Mouse (Mus musculus) telencephalon, adult 2 months (tissue): ENCODE data around the gene Eif5a2.
A peak's percentile ranks its signal among the peaks of the same experiment; 100 is the strongest.
"Not testable (repeated sequence)": the region's sequence is repeated elsewhere in the genome, so short reads cannot be mapped to it uniquely, and the experiment has no call there.

Experiments used
- DNase-seq: peaks from one replicate; pipeline ENCODE4 v3.0.0-alpha.2; 2011; ENCODE audit warnings: low read depth, low spot score

Eif5a2 gene

DNA sequence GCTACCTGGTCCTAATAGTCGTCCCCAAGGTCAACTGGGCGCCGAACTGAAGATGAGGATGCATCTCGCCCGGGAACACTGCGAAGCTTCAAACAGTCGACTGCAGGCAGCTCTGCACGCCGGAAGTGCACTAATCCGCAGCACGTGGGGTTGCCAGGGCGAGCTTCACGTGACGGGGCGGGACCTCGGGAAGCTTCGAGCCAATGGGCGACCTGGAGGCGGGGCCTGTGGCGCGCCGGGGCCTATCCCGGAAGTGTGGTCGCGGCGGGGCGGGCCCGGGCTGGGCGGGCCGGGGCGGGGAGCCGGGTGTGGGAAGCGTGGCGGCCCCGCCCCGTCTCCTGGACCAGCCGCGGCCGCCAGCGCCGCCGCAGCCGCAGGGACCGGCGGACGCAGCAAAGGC, at the start of gene Eif5a2:
Gene Eif5a2, plus strand, starts transcription at position 283 of the 400 bp plus-strand sequence.
- DNase-seq = peak; percentile 81

GRCm38 (mm10) chr3:28734712-28735111, 46.4 kb upstream of the Eif5a2 start:
- DNase-seq = no peak

- no peak for DNase-seq
These were observed 44.1 kb upstream of the Eif5a2 start for GRCm38 (mm10) chr3:28736981-28737380.

- no peak for DNase-seq
These were observed 40.7 kb upstream of the Eif5a2 start for GRCm38 (mm10) chr3:28740353-28740752.

GRCm38 (mm10) chr3:28743251-28743650, 37.8 kb upstream of the Eif5a2 start:
- no peak for DNase-seq

DNA sequence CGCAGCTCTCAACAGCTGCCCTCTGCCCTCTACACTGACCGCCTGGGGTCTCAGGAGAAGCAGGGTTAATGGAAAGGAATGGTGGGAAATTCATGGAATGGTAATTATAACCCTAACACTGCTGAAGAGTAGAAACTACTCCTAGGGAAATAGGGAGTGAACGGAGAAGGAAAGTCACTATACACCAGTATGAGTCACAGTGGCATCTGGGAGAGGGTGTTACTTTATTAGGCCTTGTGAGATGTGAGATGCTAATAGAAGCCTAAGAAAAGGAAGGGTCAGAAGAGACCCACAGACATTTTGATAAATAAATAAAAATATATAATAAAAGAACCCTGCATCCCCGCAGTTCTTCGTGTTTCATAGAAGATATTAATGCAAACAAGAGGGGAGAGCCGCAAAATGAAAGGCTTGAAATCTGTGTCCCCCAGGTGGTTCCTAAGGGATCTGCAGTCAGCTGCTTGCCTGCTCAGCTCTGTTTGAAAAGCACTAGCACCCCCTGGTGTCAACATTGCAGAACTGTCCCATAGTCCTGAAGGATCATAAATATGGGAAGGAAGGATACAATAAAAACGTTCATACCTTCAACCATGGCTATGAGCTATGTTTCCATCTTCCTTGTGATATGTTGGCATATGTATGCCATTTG, 35.1 kb upstream of the Eif5a2 start:
- peak; percentile 89 for DNase-seq

- no peak for DNase-seq
These were observed 32.9 kb upstream of the Eif5a2 start for GRCm38 (mm10) chr3:28748151-28748550.

- DNase-seq = no peak
These were observed 32.1 kb upstream of the Eif5a2 start for GRCm38 (mm10) chr3:28748956-28749355.

GRCm38 (mm10) chr3:28755477-28755876, 25.6 kb upstream of the Eif5a2 start:
- DNase-seq = no peak

DNA sequence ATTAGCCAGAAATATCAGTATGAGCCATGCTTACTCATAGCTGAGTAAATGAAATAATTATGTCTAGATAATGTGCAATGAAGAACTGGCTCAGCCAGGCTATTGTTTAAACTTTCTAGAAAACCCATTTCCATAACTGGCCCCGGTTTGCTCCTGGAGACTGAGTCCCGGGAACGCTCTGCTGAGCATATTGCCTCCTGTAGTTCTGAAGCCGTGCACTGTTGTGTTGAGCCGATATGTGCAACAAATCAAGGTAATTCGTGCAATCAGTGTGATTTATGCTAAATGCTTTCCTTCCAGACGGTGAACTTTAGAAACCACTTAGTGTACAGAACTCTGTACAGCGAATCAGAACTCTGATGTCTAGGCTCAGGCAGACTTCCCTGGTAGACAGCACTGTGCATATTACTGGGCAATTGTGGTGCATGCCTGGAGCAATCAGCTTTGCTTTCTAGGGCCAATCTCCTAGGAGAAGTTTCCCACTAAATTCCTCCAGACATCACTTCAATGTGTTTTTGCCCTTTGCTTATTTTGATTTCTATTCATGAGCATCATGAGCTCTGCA, 19.8 kb upstream of the Eif5a2 start:
- DNase-seq = no peak

DNA sequence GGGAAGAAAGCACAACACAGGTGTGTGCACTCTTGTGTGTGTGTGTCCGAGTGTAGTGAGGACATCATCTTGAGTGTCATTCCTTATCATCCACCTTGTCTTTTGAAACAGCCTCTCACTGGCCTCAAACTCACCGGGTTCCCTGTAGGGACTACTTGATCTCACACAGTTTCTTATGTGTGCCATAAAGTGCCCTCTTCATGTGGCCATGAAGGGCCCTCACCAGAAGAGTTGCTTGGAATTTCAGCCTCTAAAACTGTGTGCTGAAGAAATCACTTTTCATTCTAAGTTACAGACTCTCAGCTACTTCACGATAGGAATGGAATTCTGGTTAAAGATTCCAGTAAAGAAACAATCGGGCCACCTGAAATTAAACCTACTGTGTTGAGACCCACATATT, 14.1 kb upstream of the Eif5a2 start:
- DNase-seq = no peak

DNA sequence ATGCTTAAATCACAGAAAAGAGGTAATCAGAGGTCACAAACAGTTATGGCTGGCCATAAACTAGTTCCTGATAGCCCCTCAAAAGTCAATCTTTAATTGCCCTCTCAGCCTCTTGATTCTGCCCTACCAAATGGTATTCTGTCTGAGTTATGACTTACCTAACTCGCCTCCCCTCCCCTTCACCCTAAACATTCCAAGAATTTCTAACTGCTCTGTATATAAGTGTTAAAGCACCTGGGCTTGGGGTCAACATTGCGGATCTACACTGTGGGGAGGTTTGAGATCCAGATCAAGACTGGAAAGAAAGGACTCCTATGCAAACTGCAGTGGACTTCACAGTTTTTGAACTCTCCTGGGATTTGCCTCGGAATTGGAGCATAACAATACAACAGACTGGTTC, 12.9 kb upstream of the Eif5a2 start:
- DNase-seq = no peak

- not testable (repeated sequence) for DNase-seq
These were observed 8.2 kb upstream of the Eif5a2 start for GRCm38 (mm10) chr3:28772919-28773318.

GRCm38 (mm10) chr3:28775361-28775760, 5.7 kb upstream of the Eif5a2 start:
- DNase-seq = no peak

DNA sequence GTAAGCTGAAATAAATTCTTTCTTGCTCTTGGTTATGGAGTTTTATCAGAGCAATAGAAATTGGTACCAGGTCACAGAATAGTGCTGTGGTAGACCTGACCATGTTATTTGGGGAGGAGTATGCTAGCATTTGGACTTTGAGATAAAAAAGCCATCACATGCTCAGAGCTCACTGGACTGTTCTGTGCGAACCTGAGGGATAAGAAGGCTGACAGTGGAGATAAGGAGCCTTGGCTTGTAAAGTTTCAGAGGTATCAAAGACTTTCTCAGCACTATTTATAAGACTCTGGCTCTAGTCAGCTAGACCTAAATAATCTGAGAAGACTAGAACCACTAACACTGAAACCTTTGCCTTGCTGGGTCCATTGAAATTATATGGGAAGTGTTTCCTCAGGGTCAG, 5.1 kb upstream of the Eif5a2 start:
- DNase-seq = no peak

- DNase-seq = no peak
These were observed 4.6 kb upstream of the Eif5a2 start for GRCm38 (mm10) chr3:28776491-28776890.

GRCm38 (mm10) chr3:28780511-28780910, 565 bp upstream of the Eif5a2 start:
- DNase-seq = no peak

- no peak for DNase-seq
These were observed 346 bp downstream of the Eif5a2 start for GRCm38 (mm10) chr3:28781422-28781821.

GRCm38 (mm10) chr3:28781848-28782247, 772 bp downstream of the Eif5a2 start:
- DNase-seq = no peak

DNA sequence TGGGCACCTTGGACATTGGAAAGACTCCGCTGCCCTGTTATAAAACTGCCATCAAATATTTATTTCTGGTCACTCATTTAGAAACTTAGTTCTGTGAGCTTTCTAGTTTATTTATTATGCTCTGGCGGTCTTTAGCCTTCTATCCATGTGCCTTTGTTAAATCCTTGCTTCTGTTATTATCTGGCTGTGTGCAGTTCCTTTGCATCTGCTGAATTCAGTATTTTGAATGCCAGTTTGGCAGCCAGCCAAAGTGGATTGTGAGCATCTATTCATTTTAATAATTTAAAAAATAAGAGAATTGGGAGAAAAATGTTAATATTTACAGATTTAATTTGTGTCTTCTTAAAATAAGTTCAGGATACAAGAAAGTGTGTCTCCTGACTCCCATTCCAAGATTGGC, 3.1 kb downstream of the Eif5a2 start:
- DNase-seq = no peak

DNA sequence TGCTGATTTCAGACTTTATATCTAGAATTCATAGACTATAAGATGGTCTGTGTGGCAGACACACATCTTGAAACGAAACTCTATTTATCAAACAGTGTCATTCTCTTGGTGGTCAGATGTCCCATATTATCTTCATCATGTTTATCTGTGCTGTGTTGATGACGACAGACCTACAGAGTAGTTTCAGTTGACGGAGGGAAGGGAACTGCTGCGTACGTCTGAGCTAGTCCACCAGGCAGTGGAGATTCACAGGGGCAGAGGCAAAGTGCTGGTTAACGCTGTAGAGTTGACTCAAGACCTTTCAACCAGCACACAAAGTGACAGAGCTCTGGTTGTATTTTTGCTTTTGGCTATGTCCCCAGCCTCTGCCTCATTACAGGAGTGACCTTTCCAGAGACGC, 13.8 kb downstream of the Eif5a2 start:
- no peak for DNase-seq

DNA sequence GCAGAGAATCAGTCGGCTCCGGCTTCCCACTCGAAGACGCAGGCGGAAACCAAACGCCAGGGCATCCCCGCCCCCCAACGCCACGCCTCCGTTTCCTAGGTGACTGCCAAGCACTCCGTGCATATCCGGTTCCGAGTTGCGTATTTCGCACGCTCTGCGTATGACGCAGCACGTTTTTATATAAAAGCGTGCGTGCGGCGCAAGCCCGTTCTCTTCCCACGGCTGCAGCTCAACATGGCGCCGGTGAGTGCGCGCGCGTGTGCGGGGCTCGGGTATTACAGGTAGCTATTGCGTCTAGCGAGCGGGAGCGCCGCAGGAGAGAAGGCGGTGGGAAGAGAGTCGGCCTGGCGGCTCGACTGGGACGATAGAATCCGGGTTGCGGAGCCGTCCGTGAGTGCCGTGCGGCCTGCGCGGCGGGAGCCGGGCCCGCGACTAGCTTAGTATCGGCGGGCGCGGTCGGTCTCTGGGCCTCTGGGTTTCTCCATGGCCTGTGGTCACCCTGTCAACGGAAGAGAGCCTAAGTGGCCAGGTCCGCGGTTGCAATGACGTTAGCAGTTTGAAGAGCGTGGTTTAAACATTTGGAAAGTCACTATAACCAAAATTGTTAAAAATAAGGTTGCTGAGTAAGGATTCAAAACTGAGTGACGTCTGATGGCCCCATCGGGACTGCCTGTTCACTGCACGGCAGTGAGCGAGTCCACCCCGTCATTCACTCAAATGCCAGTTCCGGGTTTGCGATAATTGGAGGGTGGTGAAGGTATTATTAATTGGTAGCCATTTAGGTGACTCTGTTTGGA, 24.4 kb downstream of the Eif5a2 start, which contains the start of gene Rpl22l1:
Gene Rpl22l1, plus strand, starts transcription at position 136 of the 797 bp plus-strand sequence.
- peak; percentile 93 for DNase-seq
